Mouse (Mus musculus) retina, embryonic 14.5 days (tissue): ENCODE measurements around the gene C130074G19Rik.

Source experiments
- DNase-seq: peaks from one replicate; pipeline ENCODE4 v3.0.0-alpha.2; 2015; ENCODE audit warnings: low spot score

C130074G19Rik gene

GRCm38 (mm10) chr1:184882281-184883268 lies at the start of gene C130074G19Rik:
Gene C130074G19Rik (minus strand): TSS chr1:184883218.
- peak; percentile 53 for DNase-seq

GRCm38 (mm10) chr1:184931097-184931496 lies 48.1 kb upstream of the C130074G19Rik start:
- DNase-seq = no peak

GRCm38 (mm10) chr1:184928382-184928781 lies 45.4 kb upstream of the C130074G19Rik start:
- DNase-seq = no peak

GRCm38 (mm10) chr1:184927911-184928310 lies 44.9 kb upstream of the C130074G19Rik start:
- DNase-seq = no peak

GRCm38 (mm10) chr1:184922824-184923223 lies 39.8 kb upstream of the C130074G19Rik start:
- no peak for DNase-seq

GRCm38 (mm10) chr1:184920057-184920456 lies 37.0 kb upstream of the C130074G19Rik start:
- DNase-seq = no peak

- peak; percentile 43 for DNase-seq
Observed at GRCm38 (mm10) chr1:184918227-184918888, 35.3 kb upstream of the C130074G19Rik start.

GRCm38 (mm10) chr1:184912336-184912735 lies 29.3 kb upstream of the C130074G19Rik start:
- no peak for DNase-seq

GRCm38 (mm10) chr1:184911861-184912260 lies 28.8 kb upstream of the C130074G19Rik start:
- DNase-seq = no peak

GRCm38 (mm10) chr1:184908558-184908957 lies 25.5 kb upstream of the C130074G19Rik start:
- no peak for DNase-seq

GRCm38 (mm10) chr1:184905904-184906745 lies 23.1 kb upstream of the C130074G19Rik start:
- DNase-seq = no peak

- DNase-seq = peak; percentile 24
Observed at GRCm38 (mm10) chr1:184905371-184905770, 22.4 kb upstream of the C130074G19Rik start.

GRCm38 (mm10) chr1:184903697-184904096 lies 20.7 kb upstream of the C130074G19Rik start:
- DNase-seq = no peak

- DNase-seq = no peak
Observed at GRCm38 (mm10) chr1:184902886-184903285, 19.9 kb upstream of the C130074G19Rik start.

- no peak for DNase-seq
Observed at GRCm38 (mm10) chr1:184897350-184897749, 14.3 kb upstream of the C130074G19Rik start.

- no peak for DNase-seq
Observed at GRCm38 (mm10) chr1:184891998-184892397, 9.0 kb upstream of the C130074G19Rik start.

GRCm38 (mm10) chr1:184889454-184889853 lies 6.4 kb upstream of the C130074G19Rik start:
- DNase-seq = no peak

GRCm38 (mm10) chr1:184886160-184886559 lies 3.1 kb upstream of the C130074G19Rik start:
- no peak for DNase-seq

- no peak for DNase-seq
Observed at GRCm38 (mm10) chr1:184881861-184882260, 1.2 kb downstream of the C130074G19Rik start.

GRCm38 (mm10) chr1:184881211-184881610 lies 1.8 kb downstream of the C130074G19Rik start:
- no peak for DNase-seq

GRCm38 (mm10) chr1:184878860-184879259 lies 4.2 kb downstream of the C130074G19Rik start:
- no peak for DNase-seq

- no peak for DNase-seq
Observed at GRCm38 (mm10) chr1:184877306-184877705, 5.7 kb downstream of the C130074G19Rik start.
